Mouse (Mus musculus) MEL (cell line): ENCODE data around the gene Klf3.

Experiments
- CTCF ChIP-seq, 3 experiments: IDR thresholded peaks in 2 of 3; conservative IDR thresholded peaks in 1 of 3; 2 replicates each; pipeline ENCODE4 v1.5.1; 2011 to 2012; ENCODE audit warnings: low read length in 3 of 3, low read depth in 2 of 3, mild to moderate bottlenecking in 2 of 3, improper control_type of control experiment in 1 of 3, inconsistent platforms in 1 of 3, mixed read lengths in 1 of 3, moderate library complexity in 1 of 3; ENCODE audit not compliant: control insufficient read depth in 1 of 3, insufficient read depth in 1 of 3, poor library complexity in 1 of 3, severe bottlenecking in 1 of 3
- E2F4 ChIP-seq: IDR thresholded peaks from 2 replicates; pipeline ENCODE4 v1.6.1; 2011; ENCODE audit warnings: low read depth, low read length, improper control_type of control experiment, borderline replicate concordance
- EP300 ChIP-seq, 2 experiments: IDR thresholded peaks; 2 replicates each; pipeline ENCODE4 v1.6.1; 2011; ENCODE audit warnings: improper control_type of control experiment in 2 of 2, low read length in 2 of 2, low read depth in 1 of 2, mild to moderate bottlenecking in 1 of 2
- GABPA ChIP-seq: IDR thresholded peaks from 2 replicates; pipeline ENCODE4 v1.6.1; 2012; ENCODE audit warnings: low read depth, mild to moderate bottlenecking, inconsistent platforms, low read length, improper control_type of control experiment, moderate library complexity
- HCFC1 ChIP-seq: IDR thresholded peaks from 2 replicates; pipeline ENCODE4 v1.6.1; 2012; ENCODE audit warnings: low read depth, mild to moderate bottlenecking, inconsistent platforms, low read length, improper control_type of control experiment, moderate library complexity
- NELFE ChIP-seq: IDR thresholded peaks from 2 replicates; pipeline ENCODE4 v1.6.1; 2011; ENCODE audit warnings: low read depth, low read length, improper control_type of control experiment
- POLR2A ChIP-seq, 2 experiments: IDR thresholded peaks; 2 replicates each; pipeline ENCODE4 v1.6.1; 2011 to 2012; ENCODE audit warnings: low read length in 2 of 2, mild to moderate bottlenecking in 2 of 2, control low read depth in 1 of 2, improper control_type of control experiment in 1 of 2, low read depth in 1 of 2, moderate library complexity in 1 of 2; ENCODE audit not compliant: control insufficient read depth in 1 of 2, insufficient read depth in 1 of 2, poor library complexity in 1 of 2
- POLR2AphosphoS2 ChIP-seq: IDR thresholded peaks from 2 replicates; pipeline ENCODE4 v1.6.1; 2011; ENCODE audit warnings: low read length, improper control_type of control experiment
- RAD21 ChIP-seq: IDR thresholded peaks from 2 replicates; pipeline ENCODE4 v1.6.1; 2011; ENCODE audit warnings: mild to moderate bottlenecking, low read depth, low read length, improper control_type of control experiment
- SIN3A ChIP-seq: IDR thresholded peaks from 2 replicates; pipeline ENCODE4 v1.6.1; 2012; ENCODE audit warnings: low read length, improper control_type of control experiment, inconsistent platforms
- TAL1 ChIP-seq: IDR thresholded peaks from 2 replicates; pipeline ENCODE4 v1.6.1; 2012; ENCODE audit warnings: mild to moderate bottlenecking, inconsistent platforms, low read length, moderate library complexity, mixed read lengths
- USF1 ChIP-seq: IDR thresholded peaks from 2 replicates; pipeline ENCODE4 v1.6.1; 2014; ENCODE audit warnings: low read depth, mild to moderate bottlenecking, inconsistent platforms, low read length, improper control_type of control experiment, moderate library complexity
- ZNF384 ChIP-seq: IDR thresholded peaks from 2 replicates; pipeline ENCODE4 v1.6.1; 2012; ENCODE audit warnings: low read depth, mild to moderate bottlenecking, inconsistent platforms, low read length, improper control_type of control experiment

DNA sequence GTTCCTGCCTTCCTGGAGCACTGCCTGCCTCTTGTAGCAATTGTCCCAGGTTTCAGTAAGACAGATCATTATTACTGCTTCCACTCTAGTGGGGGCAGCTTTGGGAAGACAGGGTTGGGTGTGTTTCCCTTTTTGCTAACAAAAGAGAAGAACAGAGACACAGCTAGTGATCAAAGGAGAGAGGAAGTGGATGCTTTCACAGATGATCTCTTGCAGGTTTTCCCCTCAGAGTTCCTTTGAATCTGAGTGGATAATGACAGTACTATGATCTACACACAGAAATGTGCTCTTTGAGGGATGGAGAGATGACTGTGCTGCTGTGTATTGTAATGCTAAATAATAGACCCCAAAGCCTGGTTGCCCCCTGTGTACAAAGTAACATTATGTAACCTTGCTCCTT is 38.7 kb upstream of the Klf3 start:
- TF ChIP-seq EP300 (IDR thresholded peaks at IDR 0.05; ENCODE audit: low read depth in 1 of 2, low read length in 2 of 2) (no peak), SIN3A (no peak), GABPA (no peak), ZNF384 (no peak), POLR2A (IDR thresholded peaks at IDR 0.05; ENCODE audit: control insufficient read depth in 1 of 2, insufficient read depth in 1 of 2, low read depth in 1 of 2, low read length in 2 of 2, poor library complexity in 1 of 2) (no peak), CTCF (IDR thresholded peaks at IDR 0.05 in 2 of 3, conservative IDR thresholded peaks at IDR 0.05 in 1 of 3; ENCODE audit: control insufficient read depth in 1 of 3, insufficient read depth in 1 of 3, low read depth in 2 of 3, low read length in 3 of 3, poor library complexity in 1 of 3, severe bottlenecking in 1 of 3) (no peak), E2F4 (no peak), RAD21 (no peak), NELFE (no peak), TAL1 (no peak), HCFC1 (no peak), POLR2AphosphoS2 (no peak), USF1 (no peak)
